Mouse (Mus musculus): ENCODE data around the gene Gpm6a.

GRCm38 (mm10) chr8:54991840-54992609, 37.4 kb downstream of the Gpm6a start:
- TF ChIP-seq CTCF (IDR thresholded peaks at IDR 0.05; ENCODE audit: borderline replicate concordance, insufficient read depth, low read length) (no peak), POLR2A (IDR thresholded peaks at IDR 0.05; ENCODE audit: low read depth, low read length) (no peak)

Data from embryonic fibroblast, embryonic 13.5 days (primary cell).